Mouse (Mus musculus) embryonic fibroblast, embryonic 13.5 days (primary cell): ENCODE measurements at regions not wholly inside any gene's neighbourhood (a gene's known extent, or its start where the extent isn't known, plus 50 kb on each side); places are given as distances from the start of the nearest gene placed in this dataset.

Source experiments
- H3K27ac ChIP-seq: 2 replicates; pipeline ENCODE4 v1.5.1; 2012; ENCODE audit warnings: low read length, control low read depth, inconsistent platforms; ENCODE audit not compliant: insufficient read depth
- H3K4me1 ChIP-seq: 2 replicates; pipeline ENCODE4 v1.6.1; 2011; ENCODE audit warnings: low read length; ENCODE audit not compliant: control insufficient read depth, insufficient read depth
- H3K4me3 ChIP-seq: 2 replicates; pipeline ENCODE4 v1.5.1; 2011; ENCODE audit warnings: mild to moderate bottlenecking, control low read depth, low read length; ENCODE audit not compliant: insufficient read depth
- CTCF ChIP-seq: IDR thresholded peaks from 2 replicates; pipeline ENCODE4 v1.5.1; 2011; ENCODE audit warnings: mild to moderate bottlenecking, control low read depth, low read length, moderate library complexity, borderline replicate concordance; ENCODE audit not compliant: insufficient read depth
- POLR2A ChIP-seq: IDR thresholded peaks from 2 replicates; pipeline ENCODE4 v1.6.1; 2011; ENCODE audit warnings: low read depth, mild to moderate bottlenecking, control low read depth, low read length, moderate library complexity

DNA sequence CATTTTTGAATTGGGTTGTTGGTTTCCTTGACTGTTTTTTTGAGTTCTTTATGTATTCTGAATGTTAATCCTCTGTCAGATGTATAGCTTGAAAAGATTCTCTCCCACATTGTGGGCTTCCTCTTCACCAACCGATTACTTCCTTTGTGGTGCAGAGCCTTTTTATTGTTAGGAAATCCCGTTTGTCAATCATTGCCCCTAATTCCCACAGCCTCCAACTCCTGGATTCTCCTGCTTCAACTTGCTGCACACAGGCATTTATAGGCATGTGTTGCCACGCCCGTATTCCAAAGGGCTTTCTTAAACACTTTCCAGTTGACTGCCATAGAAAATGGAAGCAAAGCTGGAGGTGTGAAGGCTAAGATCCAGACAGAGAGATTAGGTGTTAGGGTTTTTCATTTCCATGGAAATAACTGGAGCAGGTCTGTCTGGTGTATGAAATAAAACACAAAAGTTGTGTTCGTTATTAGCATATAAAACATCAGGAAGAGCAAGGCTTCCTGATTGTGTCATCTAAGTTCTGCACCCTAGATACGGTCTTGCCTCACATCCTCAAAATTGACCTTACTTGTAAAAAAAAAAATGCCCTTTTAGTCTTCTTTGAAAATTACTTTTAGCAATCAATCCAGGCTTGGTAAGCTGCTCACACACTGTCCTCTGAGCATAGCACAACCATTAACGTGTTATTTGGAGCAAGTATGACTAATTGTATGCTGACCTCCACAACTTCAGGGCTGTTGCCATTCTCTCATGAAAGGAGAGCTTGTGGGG, 87.7 kb upstream of the Tex13c2 start:
- no peak for TF ChIP-seq POLR2A
- no peak for TF ChIP-seq CTCF
- H3K27ac ChIP-seq, result no peak overlapping the region
- H3K4me3 ChIP-seq, result no peak overlapping the region
- H3K4me1 ChIP-seq, result no peaks in the 10 kb centered on the region

DNA sequence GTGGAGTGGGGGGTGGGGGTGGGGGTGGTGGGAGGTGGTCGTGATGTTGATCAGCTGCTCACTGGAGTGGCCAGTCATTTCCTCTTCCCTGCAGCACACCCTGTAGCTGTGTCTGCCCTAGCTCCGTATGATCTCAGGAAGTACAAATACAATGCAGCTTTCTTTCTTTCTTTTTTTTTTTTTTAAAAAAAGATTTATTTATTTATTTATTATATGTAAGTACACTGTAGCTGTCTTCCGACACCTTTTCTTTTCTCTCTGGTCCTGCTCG, 87.2 kb upstream of the Tex13c2 start:
- Histone ChIP-seq H3K4me1 (no peaks in the 10 kb centered on the region), H3K27ac (no peak overlapping the region)
- TF ChIP-seq CTCF, result no peak
- TF ChIP-seq POLR2A, result no peak

DNA sequence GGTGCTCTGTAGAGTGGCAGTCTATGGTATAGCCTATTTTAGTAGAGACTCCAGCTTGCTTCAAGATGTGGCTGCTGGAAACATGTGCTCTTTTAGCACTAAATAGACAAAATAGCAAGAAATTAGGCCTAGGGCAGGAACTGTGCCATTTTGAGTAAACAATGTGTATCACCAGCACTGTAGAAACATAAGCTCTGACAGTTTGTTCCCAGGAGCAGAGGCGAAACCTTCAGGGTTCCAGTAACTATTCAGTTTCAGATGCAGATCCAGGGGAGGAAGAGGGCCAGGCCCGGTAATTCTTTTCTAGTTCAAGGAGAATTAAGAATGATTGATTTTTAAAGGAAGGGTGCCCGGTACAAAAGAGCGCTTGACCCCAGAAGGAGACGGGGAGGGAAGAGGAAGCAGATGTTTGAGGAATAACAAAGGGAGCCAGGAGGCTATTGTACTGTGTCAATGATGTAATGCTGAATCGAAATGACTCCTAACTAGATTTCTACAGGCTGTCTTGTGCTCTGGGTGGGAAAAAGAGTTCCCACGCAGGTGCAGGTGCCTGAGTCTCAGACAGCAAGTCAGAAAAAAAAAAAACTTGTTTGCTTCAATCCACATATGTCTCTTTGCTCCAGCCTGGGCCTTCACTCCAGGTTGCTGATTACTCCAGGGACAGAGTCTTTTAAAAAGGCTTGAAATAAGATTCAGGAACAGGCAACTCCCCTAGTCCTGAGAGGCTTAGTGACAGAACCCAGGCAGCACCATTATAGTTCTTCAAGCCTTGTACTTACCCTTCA, 57.4 kb upstream of the Tex13c2 start:
- TF ChIP-seq CTCF, result no peak
- TF ChIP-seq POLR2A, result no peak
- no peak overlapping the region for H3K27ac ChIP-seq
- no peak overlapping the region for H3K4me3 ChIP-seq
- no peaks in the 10 kb centered on the region for H3K4me1 ChIP-seq

More for the DNA sequence above, 87.2 kb upstream of the Tex13c2 start:
- no peak overlapping the region for H3K4me3 ChIP-seq
